Mouse (Mus musculus) embryonic stem cell, embryonic (primary cell): ENCODE results near the gene Fads6.

Experiments
- CTCF ChIA-PET, 4 experiments: fragments of 300-600 bp in 2 of 4; fragments of 350-600 bp in 2 of 4; sonication (Branson Sonifier 250); formaldehyde crosslinking; loops; one replicate each; lab custom pipeline; 2022; ENCODE audit warnings: inconsistent platforms in 2 of 4; lab: Charles Lee
- POLR2A ChIA-PET, 4 experiments: fragments of 300-600 bp in 2 of 4; fragments of 350-600 bp in 2 of 4; sonication (Branson Sonifier 250); formaldehyde crosslinking; loops; one replicate each; lab custom pipeline; 2022; ENCODE audit warnings: antibody characterized with exemption in 4 of 4, inconsistent platforms in 1 of 4; lab: Charles Lee

Gene Fads6

DNA sequence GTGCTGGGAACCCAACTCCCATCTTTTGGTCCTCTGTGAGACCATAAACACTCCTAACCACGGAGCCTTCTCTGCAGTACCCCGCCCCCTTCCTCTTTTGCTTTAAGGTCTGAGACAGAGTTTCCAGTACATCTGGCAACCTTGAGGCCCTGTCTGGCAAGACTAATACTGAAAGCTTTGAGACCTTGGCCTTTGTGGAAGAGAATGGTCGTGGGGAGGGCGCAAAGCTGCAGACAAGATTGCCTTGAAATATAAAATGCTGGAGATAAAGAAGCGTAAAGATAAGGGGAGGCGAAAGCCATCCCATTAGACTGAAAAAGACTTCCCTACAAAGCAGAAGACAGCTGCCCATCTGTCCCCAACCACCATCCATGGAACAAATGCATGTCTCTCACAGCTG is 22.0 kb downstream of the Fads6 start:
- CTCF ChIA-PET: interaction anchor here in 3 of 4 experiments (0.5 to 1.9 kb wide), 7 partner anchors 47 to 186 kb away, joined by 3 to 10 read pairs (median 3); no protein-coding TSS in a partner anchor
- POLR2A ChIA-PET: interaction anchor here in 3 of 4 experiments (0.6 to 3.2 kb wide), 22 partner anchors 9 to 238 kb away, joined by 3 to 46 read pairs (median 8); partner anchors contain the start of genes Grin2c (in 2 of the 3), Slc9a3r1 (in 2 of the 3) and Jpt1 (in 1 of the 3)

DNA sequence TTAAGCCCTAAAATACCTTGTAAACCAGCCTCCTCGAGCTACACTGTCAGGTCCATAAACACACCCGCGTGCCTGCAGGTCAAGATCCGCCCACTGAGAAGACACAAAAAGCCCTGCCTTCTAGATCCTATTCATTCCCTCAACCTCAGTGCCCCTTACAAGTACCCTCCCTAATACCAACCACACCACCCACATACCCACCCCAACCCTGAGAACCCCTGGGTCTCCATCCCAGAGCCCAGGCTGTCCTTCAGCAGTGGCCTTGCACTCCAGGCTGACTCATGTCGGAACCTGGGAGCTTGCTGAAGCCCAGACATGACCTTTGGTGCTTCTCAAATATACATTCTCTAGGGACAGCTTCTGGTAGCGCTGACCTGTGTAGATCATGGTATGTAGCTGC is 22.7 kb downstream of the Fads6 start:
- ChIA-PET CTCF (interaction anchor here in 2 of 4 experiments (1.0 to 1.4 kb wide), 2 partner anchors 71 to 185 kb away, joined by 3 read pairs; no protein-coding TSS in a partner anchor), POLR2A (interaction anchor here in 3 of 4 experiments (1.1 to 3.2 kb wide), 7 partner anchors 9 to 121 kb away, joined by 3 to 15 read pairs (median 3); partner anchors contain the start of gene Slc9a3r1 (in 1 of the 3))

DNA sequence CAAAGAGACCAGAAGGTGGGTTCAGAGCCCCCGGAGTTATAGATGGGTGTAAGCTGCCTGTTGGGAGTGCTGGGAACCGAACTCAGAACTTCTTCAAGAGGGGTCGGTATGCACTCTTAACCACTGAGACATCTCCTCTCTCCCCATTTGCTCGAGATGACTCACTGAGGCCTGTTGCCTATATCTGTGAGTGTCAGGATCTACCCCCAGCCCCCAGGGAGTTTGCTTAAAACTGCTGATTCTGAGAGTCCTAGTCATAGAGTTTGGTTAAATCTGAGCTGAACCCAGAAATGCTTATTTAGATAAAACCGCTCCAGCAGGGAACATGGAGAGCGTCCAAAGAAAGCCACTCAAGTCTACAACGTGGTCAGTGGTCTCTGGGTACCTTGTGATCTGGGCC is 23.3 kb downstream of the Fads6 start:
- ChIA-PET POLR2A (interaction anchor here in 3 of 4 experiments (0.6 to 1.4 kb wide), 6 partner anchors 13 to 111 kb away, joined by 3 to 4 read pairs (median 3); partner anchors contain the start of gene Slc9a3r1 (in 1 of the 3)), CTCF (interaction anchor here in 2 of 4 experiments (1.0 to 10.0 kb wide), 2 partner anchors 71 to 185 kb away, joined by 3 to 112 read pairs; no protein-coding TSS in a partner anchor)

DNA sequence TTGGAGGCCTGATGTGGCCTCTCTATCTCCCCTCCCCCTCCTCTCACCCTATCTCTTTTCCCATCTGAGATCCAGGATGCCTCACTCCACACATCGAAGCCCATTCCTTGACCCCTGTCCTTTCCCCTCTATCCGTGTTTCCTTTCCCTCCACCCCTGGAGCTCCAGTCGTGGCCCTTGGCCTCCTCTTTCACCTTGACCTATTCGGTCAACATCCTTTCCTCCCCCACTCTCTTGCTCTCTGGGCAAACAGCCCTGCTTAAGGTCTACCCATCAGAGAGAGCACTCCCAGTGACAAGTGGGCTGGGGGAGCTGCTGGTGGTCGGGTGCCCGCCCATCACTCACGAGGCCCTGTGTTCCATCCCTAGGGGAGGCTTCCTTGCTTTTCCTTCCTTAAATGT is 23.7 kb downstream of the Fads6 start:
- ChIA-PET CTCF (interaction anchor here in 3 of 4 experiments (1.4 to 10.0 kb wide), 3 partner anchors 70 to 71 kb away, joined by 4 to 112 read pairs (median 19); no protein-coding TSS in a partner anchor), POLR2A (interaction anchor here in 2 of 4 experiments (0.6 to 2.0 kb wide), 4 partner anchors 16 to 110 kb away, joined by 3 to 5 read pairs (median 4); partner anchors contain the start of gene Slc9a3r1 (in 1 of the 2))

DNA sequence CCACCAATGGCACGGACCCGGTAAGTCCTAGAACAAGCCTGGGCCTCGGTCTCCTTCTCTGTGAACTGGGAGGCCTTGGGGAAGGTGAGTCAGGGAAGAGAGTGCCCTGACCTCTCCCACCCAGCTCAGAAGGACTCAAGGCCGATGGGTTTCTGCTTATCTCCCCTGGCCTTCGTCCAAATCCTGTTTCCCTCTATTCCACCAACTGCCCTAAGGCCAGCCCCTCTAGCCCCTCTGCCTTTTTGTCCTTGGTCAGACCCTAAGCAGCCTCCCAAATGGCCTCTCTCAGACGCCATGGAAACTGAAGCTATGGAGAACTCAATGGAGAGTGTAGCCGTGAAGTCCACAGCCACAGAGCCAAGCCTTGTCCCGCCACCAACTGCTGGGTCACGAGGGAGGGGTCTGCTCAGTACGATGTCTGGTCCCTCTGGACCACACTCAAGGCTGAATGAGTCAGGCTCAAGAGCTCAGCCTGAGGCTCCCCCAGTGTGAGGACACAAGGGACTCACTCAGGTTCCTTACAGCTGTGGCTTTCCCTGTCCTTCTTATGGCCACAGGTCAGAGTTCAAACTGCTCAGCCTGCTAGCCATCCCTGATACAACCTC is 24.5 kb downstream of the Fads6 start:
- POLR2A ChIA-PET: interaction anchor here in 1 of 4 experiments (1.0 to 2.0 kb wide), 3 partner anchors 15 to 109 kb away, joined by 3 to 5 read pairs (median 3); partner anchors contain the start of gene Slc9a3r1

DNA sequence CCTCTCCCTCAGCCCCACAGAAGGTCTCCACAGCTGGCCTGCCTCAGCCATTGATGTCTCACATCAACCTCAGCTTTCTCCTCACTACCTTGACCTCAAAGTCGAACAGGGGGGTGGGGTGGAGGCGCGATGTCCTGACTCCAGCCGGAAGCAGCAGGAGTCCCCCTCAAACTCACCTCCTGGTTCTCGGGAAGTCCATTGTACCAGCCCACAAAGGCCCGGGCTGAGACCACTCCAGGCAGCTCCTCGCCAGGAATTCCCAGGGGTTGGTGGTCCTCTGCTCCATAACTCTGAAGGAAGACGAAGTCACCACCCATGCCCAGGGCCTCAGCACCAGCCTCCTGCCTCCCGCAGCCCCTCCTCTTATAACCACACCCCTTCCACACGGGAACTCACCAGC is 26.0 kb downstream of the Fads6 start:
- CTCF ChIA-PET: interaction anchor here (0.7 to 10.0 kb wide), 10 partner anchors 26 to 112 kb away, joined by 3 to 112 read pairs (median 4); partner anchors contain the start of gene Fads6 (in 1 of the 4)
- POLR2A ChIA-PET: interaction anchor here (0.6 to 1.8 kb wide), 11 partner anchors 10 to 343 kb away, joined by 3 to 5 read pairs (median 3); partner anchors contain the start of gene Fads6 (in 1 of the 4)

More for the DNA sequence above, 24.5 kb downstream of the Fads6 start:
- CTCF ChIA-PET: interaction anchor here (0.5 to 10.0 kb wide), 6 partner anchors 15 to 81 kb away, joined by 4 to 112 read pairs (median 6); no protein-coding TSS in a partner anchor

DNA sequence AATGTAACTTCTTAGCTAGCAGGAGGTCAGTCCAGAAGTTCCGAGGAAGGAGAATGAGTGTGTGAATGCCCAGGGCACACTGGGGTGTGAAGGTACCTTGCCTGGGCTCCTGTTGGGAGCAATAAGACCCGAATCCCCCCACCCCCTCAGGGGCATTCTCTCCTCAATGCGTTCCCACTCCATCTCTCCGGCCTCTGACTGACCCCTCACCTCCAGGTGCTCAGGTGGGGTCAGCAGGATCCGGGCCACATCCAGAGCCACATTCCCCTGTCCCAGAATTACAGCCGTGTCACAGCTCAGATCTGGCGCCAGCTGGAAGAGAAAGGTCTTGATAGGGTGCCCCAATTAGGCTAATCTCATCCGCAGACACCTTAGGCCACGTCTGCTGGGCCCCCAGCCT is 26.4 kb downstream of the Fads6 start:
- POLR2A ChIA-PET: interaction anchor here (0.6 to 1.8 kb wide), 11 partner anchors 9 to 344 kb away, joined by 3 to 5 read pairs (median 3); partner anchors contain the start of gene Fads6 (in 1 of the 4)
- CTCF ChIA-PET: interaction anchor here in 3 of 4 experiments (0.8 to 10.0 kb wide), 8 partner anchors 27 to 111 kb away, joined by 3 to 112 read pairs (median 6); partner anchors contain the start of gene Fads6 (in 1 of the 3)

DNA sequence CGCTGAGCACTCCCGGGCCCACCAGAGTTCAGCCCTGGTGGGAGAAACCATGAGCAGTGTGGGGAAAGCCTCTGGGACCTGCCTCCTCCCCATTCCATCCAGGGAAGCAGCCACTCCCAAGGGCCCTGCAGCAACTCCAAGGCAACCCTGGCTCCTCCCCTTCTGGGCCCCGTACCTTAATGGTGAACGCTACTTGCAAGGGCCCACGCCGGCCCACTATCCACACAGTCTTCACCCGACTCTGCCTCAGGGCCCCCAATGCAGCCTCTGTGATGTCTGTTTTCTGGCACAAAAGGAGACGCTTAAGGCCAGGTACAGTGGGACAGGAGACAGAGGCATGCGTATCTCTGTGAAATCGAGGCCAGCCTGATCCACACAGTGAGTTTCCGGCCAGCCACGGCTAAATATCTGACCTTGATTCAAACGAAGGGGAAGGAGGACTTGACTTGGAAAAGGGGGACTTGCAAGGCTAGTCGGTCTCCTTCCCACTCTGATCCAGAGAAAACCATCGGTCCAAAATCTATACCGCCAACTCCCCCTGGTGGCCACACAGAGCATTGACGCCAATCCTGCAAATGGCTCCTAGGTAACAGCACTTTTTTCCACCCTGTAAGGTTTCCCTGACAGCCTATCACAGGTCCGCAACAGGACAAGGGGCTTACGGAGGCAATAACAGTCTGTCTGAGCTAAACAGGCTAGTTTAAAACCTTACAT is 27.2 kb downstream of the Fads6 start:
- POLR2A ChIA-PET: interaction anchor here in 2 of 4 experiments (0.9 to 1.8 kb wide), 3 partner anchors 69 to 117 kb away, joined by 3 to 4 read pairs (median 3); no protein-coding TSS in a partner anchor
- CTCF ChIA-PET: interaction anchor here in 3 of 4 experiments (0.7 to 10.0 kb wide), 10 partner anchors 11 to 111 kb away, joined by 3 to 122 read pairs (median 4); partner anchors contain the start of gene Slc9a3r1 (in 2 of the 3)

DNA sequence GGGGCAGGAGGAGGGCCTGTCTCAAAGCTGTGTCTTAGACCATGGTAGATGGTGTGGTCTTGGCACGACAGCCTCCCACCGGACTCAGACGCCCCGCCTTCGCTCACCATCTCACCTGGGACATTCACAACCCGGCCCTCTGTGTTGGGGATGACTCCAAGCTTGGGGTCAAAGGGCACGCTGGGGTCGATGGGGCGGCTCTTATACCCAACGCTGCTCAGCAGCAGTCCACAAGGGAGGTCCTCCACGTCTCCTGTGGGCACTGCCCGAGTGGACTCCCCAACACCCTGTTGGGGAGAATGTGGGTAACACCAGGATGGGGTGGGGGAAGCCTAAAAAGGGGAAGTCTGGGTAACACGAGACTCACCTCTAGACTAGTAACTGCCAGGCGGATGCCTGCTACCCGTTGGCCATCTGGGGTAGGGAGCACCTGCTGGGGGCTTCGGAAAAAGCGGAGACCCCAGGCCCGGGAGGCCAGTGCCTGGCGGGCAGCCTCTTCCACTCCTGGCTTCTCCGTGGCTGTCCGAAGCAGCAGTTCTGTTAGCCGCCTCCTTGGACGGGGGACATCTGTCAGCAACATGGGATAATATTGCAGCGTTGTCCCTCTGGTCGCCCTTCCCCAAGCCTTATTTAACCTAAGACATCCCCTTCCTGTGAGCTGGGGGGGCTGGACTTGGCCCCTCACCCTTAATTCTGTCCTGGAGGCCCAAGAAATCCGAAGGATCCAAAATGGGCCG is 28.0 kb downstream of the Fads6 start:
- POLR2A ChIA-PET: interaction anchor here in 3 of 4 experiments (0.7 to 3.9 kb wide), 7 partner anchors 19 to 94 kb away, joined by 3 to 31 read pairs (median 4); no protein-coding TSS in a partner anchor

DNA sequence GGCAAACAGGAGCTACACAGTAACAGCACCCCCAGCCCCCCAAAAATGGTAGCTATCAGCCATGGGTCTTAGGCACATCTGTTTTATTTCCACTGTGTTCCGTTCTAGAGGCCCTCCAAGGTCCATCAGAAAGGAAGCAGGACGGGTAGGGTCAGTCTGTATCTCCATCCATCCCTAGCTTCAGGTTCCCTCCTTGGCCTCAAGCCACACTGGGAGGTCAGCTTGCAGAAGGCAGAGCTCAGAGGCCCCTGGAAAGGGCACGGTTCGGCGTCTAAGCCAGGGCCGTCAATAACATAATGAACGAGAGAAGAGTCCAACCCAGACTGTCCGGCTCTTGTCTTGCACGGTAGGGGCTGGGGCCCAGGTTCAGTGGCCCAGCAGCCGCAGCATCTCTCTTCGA is 29.5 kb downstream of the Fads6 start:
- ChIA-PET POLR2A (interaction anchor here (0.6 to 5.0 kb wide), 27 partner anchors 8 to 246 kb away, joined by 3 to 42 read pairs (median 6); partner anchors contain the start of genes Fdxr (in 4 of the 4), Nat9 (in 2 of the 4), Slc9a3r1 (in 2 of the 4) and Tmem104 (in 2 of the 4)), CTCF (interaction anchor here (0.7 to 10.0 kb wide), 20 partner anchors 9 to 129 kb away, joined by 3 to 122 read pairs (median 4); partner anchors contain the start of genes Fdxr (in 2 of the 4), Fads6 (in 1 of the 4) and Slc9a3r1 (in 1 of the 4))

More for the DNA sequence above, 28.0 kb downstream of the Fads6 start:
- CTCF ChIA-PET: interaction anchor here (0.7 to 10.0 kb wide), 10 partner anchors 12 to 106 kb away, joined by 3 to 122 read pairs (median 18); partner anchors contain the start of gene Slc9a3r1 (in 2 of the 4)

DNA sequence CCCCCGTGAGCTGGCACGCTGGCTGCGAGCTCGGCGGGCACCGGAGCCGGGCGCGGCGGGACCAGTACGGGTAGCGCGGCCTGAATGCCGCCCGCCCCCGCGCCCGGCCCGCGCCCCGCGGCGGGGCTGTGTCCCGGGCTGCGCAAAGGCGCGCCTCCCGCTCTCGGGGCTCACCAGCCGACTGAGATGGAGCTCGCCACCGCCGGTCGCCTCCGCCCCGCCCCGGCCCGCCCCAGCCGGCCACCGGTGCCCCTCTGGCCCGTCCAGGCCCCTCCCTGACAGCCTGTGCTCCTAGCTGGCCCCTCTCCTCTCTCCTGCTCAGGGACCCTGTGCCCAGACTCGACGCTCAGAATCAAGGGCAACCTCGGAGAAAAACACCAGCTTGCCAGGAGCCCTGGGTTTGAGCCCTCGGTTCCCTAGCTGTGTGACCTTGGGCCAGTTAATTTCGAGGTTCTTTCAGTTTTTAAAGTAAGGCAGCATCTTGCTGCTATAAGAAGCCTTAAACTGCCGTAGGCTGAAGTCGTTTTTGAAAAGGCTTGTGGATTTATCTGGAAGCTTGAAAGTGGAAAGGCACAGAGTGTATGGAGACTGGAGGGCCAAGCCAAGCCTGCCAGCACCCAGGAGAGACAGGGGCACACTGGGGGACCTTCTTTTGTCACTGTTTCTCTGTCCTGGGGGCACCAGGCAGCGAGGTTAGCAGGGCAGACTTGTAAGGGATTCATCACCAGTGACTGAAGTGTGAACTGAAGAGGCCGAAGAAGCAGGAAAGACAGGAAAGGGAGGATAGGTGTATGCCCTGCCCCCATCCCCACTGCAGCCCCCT is 30.2 kb downstream of the Fads6 start, which contains the start of gene Grin2c:
Gene Grin2c (minus strand): TSS at position 183 of the 823 bp plus-strand sequence.
- CTCF ChIA-PET: interaction anchor here (0.6 to 10.0 kb wide), 28 partner anchors 9 to 1525 kb away, joined by 3 to 122 read pairs (median 6); partner anchors contain the start of genes Fdxr (in 2 of the 4) and Slc9a3r1 (in 2 of the 4)
- POLR2A ChIA-PET: interaction anchor here (0.6 to 5.0 kb wide), 39 partner anchors 9 to 246 kb away, joined by 3 to 42 read pairs (median 5); partner anchors contain the start of genes Fdxr (in 4 of the 4), Nat9 (in 2 of the 4), Slc9a3r1 (in 2 of the 4) and Tmem104 (in 2 of the 4)

DNA sequence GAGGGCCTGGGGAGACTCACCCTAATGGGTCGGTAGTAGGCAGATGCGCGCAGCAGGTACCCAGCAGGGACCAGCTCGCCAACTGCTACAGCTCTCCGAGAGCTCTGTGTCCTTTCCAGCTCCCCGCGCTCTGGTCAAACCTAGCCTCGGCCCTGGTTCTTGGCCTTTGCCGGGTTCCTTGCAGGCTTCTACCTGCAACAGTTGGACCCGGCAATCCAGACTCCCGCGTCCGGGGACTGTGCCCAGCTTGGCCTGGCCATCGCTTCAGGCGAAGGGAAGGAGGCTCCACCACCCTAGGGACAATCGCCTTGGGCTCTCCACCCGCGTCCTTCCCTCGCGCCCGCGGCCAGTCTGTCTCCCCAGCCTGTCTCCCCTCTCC is 31.1 kb downstream of the Fads6 start:
- ChIA-PET POLR2A (interaction anchor here (0.6 to 5.0 kb wide), 37 partner anchors 8 to 106 kb away, joined by 3 to 42 read pairs (median 5); partner anchors contain the start of genes Fdxr (in 4 of the 4), Nat9 (in 1 of the 4), Slc9a3r1 (in 1 of the 4) and Tmem104 (in 1 of the 4)), CTCF (interaction anchor here (0.5 to 10.0 kb wide), 40 partner anchors 8 to 183 kb away, joined by 3 to 122 read pairs (median 4); partner anchors contain the start of genes Fdxr (in 3 of the 4) and Slc9a3r1 (in 1 of the 4))

DNA sequence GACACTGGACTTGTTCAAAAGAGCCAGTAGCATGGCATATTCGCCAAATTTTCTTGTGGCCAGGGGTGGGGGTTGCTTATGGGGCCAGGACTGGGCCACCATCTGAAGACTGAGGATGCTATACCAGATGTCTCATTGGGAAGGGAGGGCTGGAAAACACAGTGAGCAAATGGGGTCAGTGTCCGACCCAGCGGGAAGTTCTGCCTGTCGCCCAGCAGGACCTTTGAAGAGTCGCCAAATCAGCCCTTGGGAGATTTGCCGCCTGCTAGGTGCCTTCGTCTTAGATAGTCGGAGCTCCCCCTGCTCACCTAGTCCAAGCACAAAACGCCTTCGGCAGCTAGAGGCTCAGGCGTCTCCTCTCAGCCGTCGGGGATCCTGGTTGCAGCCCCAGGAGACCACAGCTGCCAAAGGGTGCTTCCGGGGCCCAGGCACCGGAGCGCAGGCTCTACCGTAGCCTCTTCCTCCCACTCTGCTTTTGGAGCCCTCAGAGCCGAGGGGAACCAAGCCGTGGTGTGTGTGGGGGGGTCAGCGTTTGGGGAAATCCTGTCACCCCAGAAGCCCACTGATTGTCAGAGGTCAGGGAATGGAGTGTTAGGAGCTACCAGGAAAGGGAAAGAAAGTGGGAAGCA is 31.6 kb downstream of the Fads6 start:
- ChIA-PET CTCF (interaction anchor here (0.5 to 10.0 kb wide), 38 partner anchors 8 to 182 kb away, joined by 3 to 122 read pairs (median 4); partner anchors contain the start of genes Fdxr (in 2 of the 4) and Slc9a3r1 (in 2 of the 4)), POLR2A (interaction anchor here (0.5 to 5.0 kb wide), 38 partner anchors 8 to 594 kb away, joined by 3 to 42 read pairs (median 4); partner anchors contain the start of genes Fdxr (in 4 of the 4), Nat9 (in 1 of the 4), Slc9a3r1 (in 1 of the 4) and Tmem104 (in 1 of the 4))
